Mouse (Mus musculus) forebrain, embryonic 10.5 days (tissue): ENCODE measurements around the gene Repin1. TPM values are rescaled to one million over a fixed set of nuclear protein-coding genes. Genes with fewer than 3 reads are reported as not detected.

ENCODE experiments used
- DNase-seq: peaks from one replicate; pipeline ENCODE4 v3.0.0-alpha.2; 2017; ENCODE audit warnings: low spot score; ENCODE audit errors: extremely low spot score
- H3K27ac ChIP-seq: fragments of 300-500 bp; sonication (generic); 2 replicates; pipeline ENCODE4 v1.5.1; 2016; ENCODE audit warnings: mild to moderate bottlenecking
- H3K27me3 ChIP-seq: fragments of 300-500 bp; sonication (generic); 2 replicates; pipeline ENCODE4 v1.6.1; 2016; ENCODE audit warnings: mild to moderate bottlenecking; ENCODE audit not compliant: poor library complexity, severe bottlenecking
- H3K36me3 ChIP-seq: fragments of 300-500 bp; sonication (generic); replicated peaks from 2 replicates; pipeline ENCODE4 v1.6.1; 2016; ENCODE audit warnings: mild to moderate bottlenecking, moderate library complexity
- H3K4me1 ChIP-seq: fragments of 300-500 bp; sonication (generic); 2 replicates; pipeline ENCODE4 v1.6.1; 2016
- H3K4me3 ChIP-seq: fragments of 300-500 bp; sonication (generic); 2 replicates; pipeline ENCODE4 v1.5.1; 2016; ENCODE audit warnings: mild to moderate bottlenecking, moderate library complexity
- H3K9me3 ChIP-seq: fragments of 300-500 bp; sonication (generic); 2 replicates; pipeline ENCODE4 v1.6.1; 2016; ENCODE audit warnings: mild to moderate bottlenecking, moderate library complexity
- WGBS: fragments of 180-500 bp; shearing (Covaris S2); methylation state at CpG from one replicate; pipeline ENCODE4 v1.1.7; 2016; 5-methylcytosine and 5-hydroxymethylcytosine counted together
- polyA plus RNA-seq: library from polyadenylated mRNA; unstranded; fragments of >200 nt; fragmentation: Nextera tagmentation; extraction: Ambion mirVana; gene quantifications from 2 replicates; pipeline ENCODE4 v1.2.1, GENCODE M21; 2016

Gene Repin1
- 53.1 and 56.8 TPM in 2 replicates for polyA plus RNA-seq

GRCm38 (mm10) chr6:48593158-48594042 lies at the start of gene Repin1, which contains the start of gene Gm44965:
Gene Repin1, plus strand, starts transcription at chr6:48593883.
Gene Gm44965, plus strand, starts transcription at chr6:48593941.
- H3K9me3 ChIP-seq, result peaks cover 30% of the 10 kb centered on the region
- peaks cover 34% of the 10 kb centered on the region for H3K36me3 ChIP-seq
- DNase-seq, result peak; percentile 93
- H3K27ac ChIP-seq, result peak within 1 kb of the TSS; percentile 98
- no peaks in the 10 kb centered on the region for H3K27me3 ChIP-seq
- peaks cover 27% of the 10 kb centered on the region for H3K4me1 ChIP-seq
- WGBS, result 5% methylated on average over 45 of the region's 45 CpGs
- H3K4me3 ChIP-seq, result peak within 1 kb of the TSS; percentile 87

GRCm38 (mm10) chr6:48545251-48545650 lies 48.4 kb upstream of the Repin1 start:
- 81% methylated on average over 5 of the region's 5 CpGs for WGBS
- no peaks in the 10 kb centered on the region for H3K27me3 ChIP-seq
- H3K4me3 ChIP-seq, result no peak overlapping the region
- H3K9me3 ChIP-seq, result no peaks in the 10 kb centered on the region
- no peak overlapping the region for H3K27ac ChIP-seq
- peaks cover 23% of the 10 kb centered on the region for H3K36me3 ChIP-seq
- DNase-seq, result no peak
- H3K4me1 ChIP-seq, result peaks cover 18% of the 10 kb centered on the region

GRCm38 (mm10) chr6:48546271-48546670 lies 47.4 kb upstream of the Repin1 start:
- no peaks in the 10 kb centered on the region for H3K9me3 ChIP-seq
- WGBS, result 71% methylated on average over 1 of the region's 1 CpGs
- no peaks in the 10 kb centered on the region for H3K27me3 ChIP-seq
- H3K4me3 ChIP-seq, result no peak overlapping the region
- H3K27ac ChIP-seq, result no peak overlapping the region
- H3K36me3 ChIP-seq, result peaks cover 13% of the 10 kb centered on the region
- peak; percentile 44 for DNase-seq
- peaks cover 13% of the 10 kb centered on the region for H3K4me1 ChIP-seq

- Histone ChIP-seq H3K36me3 (peaks cover 8% of the 10 kb centered on the region; the same call in 1 of the 2 replicates), H3K4me3 (no peak overlapping the region), H3K4me1 (peaks cover 7% of the 10 kb centered on the region; the same call in 1 of the 2 replicates), H3K27ac (no peak overlapping the region), H3K27me3 (no peaks in the 10 kb centered on the region), H3K9me3 (no peaks in the 10 kb centered on the region)
- no peak for DNase-seq
- 75% methylated on average over 4 of the region's 4 CpGs for WGBS
Observed at GRCm38 (mm10) chr6:48546858-48547257, 46.8 kb upstream of the Repin1 start.

GRCm38 (mm10) chr6:48548314-48548713 lies 45.4 kb upstream of the Repin1 start:
- Histone ChIP-seq H3K9me3 (no peaks in the 10 kb centered on the region), H3K27me3 (no peaks in the 10 kb centered on the region), H3K4me3 (no peak overlapping the region), H3K27ac (no peak overlapping the region), H3K36me3 (no peaks in the 10 kb centered on the region), H3K4me1 (no peaks in the 10 kb centered on the region)
- 91% methylated on average over 6 of the region's 6 CpGs for WGBS
- DNase-seq, result no peak

- Histone ChIP-seq H3K27me3 (no peaks in the 10 kb centered on the region), H3K4me3 (no peak overlapping the region), H3K9me3 (no peaks in the 10 kb centered on the region), H3K27ac (no peak overlapping the region), H3K4me1 (peaks cover 20% of the 10 kb centered on the region), H3K36me3 (peaks cover 14% of the 10 kb centered on the region)
- 71% methylated on average over 4 of the region's 4 CpGs for WGBS
- DNase-seq, result no peak
Observed at GRCm38 (mm10) chr6:48552918-48553317, 40.8 kb upstream of the Repin1 start.

- H3K9me3 ChIP-seq, result no peaks in the 10 kb centered on the region
- peaks cover 20% of the 10 kb centered on the region for H3K4me1 ChIP-seq
- no peaks in the 10 kb centered on the region for H3K27me3 ChIP-seq
- 86% methylated on average over 4 of the region's 4 CpGs for WGBS
- DNase-seq, result no peak
- peak overlapping the region; percentile 92 for H3K27ac ChIP-seq
- peaks cover 14% of the 10 kb centered on the region for H3K36me3 ChIP-seq
- H3K4me3 ChIP-seq, result peak overlapping the region; percentile 56
Observed at GRCm38 (mm10) chr6:48553819-48554218, 39.9 kb upstream of the Repin1 start.

GRCm38 (mm10) chr6:48554280-48555103 lies 39.2 kb upstream of the Repin1 start, which contains the start of gene Lrrc61:
Gene Lrrc61, plus strand, starts transcription at chr6:48554796.
- WGBS, result under 1% methylated on average over 39 of the region's 39 CpGs
- Histone ChIP-seq H3K36me3 (peaks cover 19% of the 10 kb centered on the region), H3K27me3 (no peaks in the 10 kb centered on the region), H3K4me3 (peak within 1 kb of the TSS; percentile 56), H3K27ac (peak within 1 kb of the TSS; percentile 92), H3K4me1 (peaks cover 20% of the 10 kb centered on the region), H3K9me3 (no peaks in the 10 kb centered on the region)
- peak; percentile 91 for DNase-seq

GRCm38 (mm10) chr6:48555104-48555890 lies 38.4 kb upstream of the Repin1 start:
- H3K4me3 ChIP-seq, result peak overlapping the region; percentile 56
- WGBS, result 33% methylated on average over 14 of the region's 14 CpGs
- H3K27me3 ChIP-seq, result no peaks in the 10 kb centered on the region
- peak overlapping the region; percentile 92 for H3K27ac ChIP-seq
- DNase-seq, result peak; percentile 53
- H3K4me1 ChIP-seq, result peaks cover 20% of the 10 kb centered on the region
- H3K36me3 ChIP-seq, result peaks cover 19% of the 10 kb centered on the region
- H3K9me3 ChIP-seq, result no peaks in the 10 kb centered on the region

GRCm38 (mm10) chr6:48555956-48556355 lies 37.7 kb upstream of the Repin1 start:
- Histone ChIP-seq H3K27me3 (no peaks in the 10 kb centered on the region), H3K36me3 (peaks cover 23% of the 10 kb centered on the region), H3K9me3 (no peaks in the 10 kb centered on the region), H3K4me1 (peaks cover 20% of the 10 kb centered on the region), H3K4me3 (peak overlapping the region; percentile 56), H3K27ac (peak overlapping the region; percentile 92; the same call in 1 of the 2 replicates)
- WGBS, result 93% methylated on average over 3 of the region's 3 CpGs
- no peak for DNase-seq

- H3K27ac ChIP-seq, result no peak overlapping the region
- H3K4me3 ChIP-seq, result no peak overlapping the region
- H3K27me3 ChIP-seq, result no peaks in the 10 kb centered on the region
- no peaks in the 10 kb centered on the region; the same call in 1 of the 2 replicates for H3K9me3 ChIP-seq
- peaks cover 64% of the 10 kb centered on the region for H3K36me3 ChIP-seq
- no peaks in the 10 kb centered on the region for H3K4me1 ChIP-seq
- no peak for DNase-seq
- WGBS, result 93% methylated on average over 4 of the region's 4 CpGs
Observed at GRCm38 (mm10) chr6:48565693-48566310, 27.9 kb upstream of the Repin1 start.
